Mouse (Mus musculus): ENCODE measurements at regions not wholly inside any gene's neighbourhood (a gene's known extent, or its start where the extent isn't known, plus 50 kb on each side); places are given as distances from the start of the nearest gene placed in this dataset.

DNA sequence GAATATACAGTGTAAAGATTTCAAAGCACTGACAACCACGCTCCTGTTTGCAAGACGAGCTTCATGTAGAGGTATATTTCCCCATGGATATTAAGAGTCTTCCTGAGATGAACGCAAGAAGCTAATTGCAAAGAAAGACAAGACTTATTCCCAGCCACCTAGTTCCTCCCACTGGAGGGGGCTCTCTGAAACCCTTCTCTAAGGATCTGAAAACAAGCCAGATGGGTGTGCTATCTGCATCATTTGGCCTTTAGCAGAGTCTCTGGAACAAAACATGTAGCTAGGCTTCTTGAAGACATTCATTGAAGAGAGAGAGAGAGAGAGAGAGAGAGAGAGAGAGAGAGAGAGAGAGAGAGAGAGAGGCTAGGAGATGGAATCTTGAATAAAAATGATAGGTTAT, 504.8 kb downstream of the Tmem38b start:
- no peak for TF ChIP-seq GATA1 (IDR thresholded peaks at IDR 0.05; ENCODE audit: low read depth, low read length)
- no peak for TF ChIP-seq TCF12 (IDR thresholded peaks at IDR 0.05; ENCODE audit: low read depth, low read length)
- TF ChIP-seq CHD1 (IDR thresholded peaks at IDR 0.05; ENCODE audit: low read depth, low read length), result no peak
- TF ChIP-seq EP300 (IDR thresholded peaks at IDR 0.05; ENCODE audit: low read depth in 1 of 2, low read length in 2 of 2), result no peak
- TF ChIP-seq CTCF (IDR thresholded peaks at IDR 0.05 in 2 of 3, conservative IDR thresholded peaks at IDR 0.05 in 1 of 3; ENCODE audit: control insufficient read depth in 1 of 3, insufficient read depth in 1 of 3, low read depth in 2 of 3, low read length in 3 of 3, poor library complexity in 1 of 3, severe bottlenecking in 1 of 3), result no peak
- no peak for TF ChIP-seq USF1 (IDR thresholded peaks at IDR 0.05; ENCODE audit: low read depth, low read length)
- no peak for TF ChIP-seq HCFC1 (IDR thresholded peaks at IDR 0.05; ENCODE audit: low read depth, low read length)
- no peak for TF ChIP-seq POLR2AphosphoS2 (IDR thresholded peaks at IDR 0.05; ENCODE audit: low read length)
- no peak for TF ChIP-seq POLR2A (IDR thresholded peaks at IDR 0.05; ENCODE audit: control insufficient read depth in 1 of 2, insufficient read depth in 1 of 2, low read depth in 1 of 2, low read length in 2 of 2, poor library complexity in 1 of 2)
- no peak for TF ChIP-seq USF2 (IDR thresholded peaks at IDR 0.05; ENCODE audit: borderline replicate concordance in 1 of 2, insufficient read depth in 1 of 2, low read depth in 1 of 2, low read length in 2 of 2)
- no peak for TF ChIP-seq MAZ (IDR thresholded peaks at IDR 0.05; ENCODE audit: low read depth, low read length)
- no peak for TF ChIP-seq CHD2 (IDR thresholded peaks at IDR 0.05; ENCODE audit: low read length)
- TF ChIP-seq GABPA (IDR thresholded peaks at IDR 0.05; ENCODE audit: low read depth, low read length), result no peak
